Mouse (Mus musculus) limb, embryonic 14.5 days (tissue): Measurements from ENCODE around the gene Birc6. TPM values are rescaled to one million over a fixed set of nuclear protein-coding genes. Genes with fewer than 3 reads are reported as not detected.

ENCODE experiments used
- ATAC-seq: fragments of 200-750 bp; cut with Nextera tagmentation; 2 replicates; pipeline ENCODE4 v1.8.0; 2017; ENCODE audit warnings: low read depth, moderate number of reproducible peaks, moderate TSS enrichment; ENCODE audit not compliant: low FRiP score
- DNase-seq: peaks from one replicate; pipeline ENCODE4 v3.0.0-alpha.2; 2015; ENCODE audit warnings: low spot score
- H3K27ac ChIP-seq: fragments of 300-500 bp; sonication (generic); replicated peaks from 2 replicates; pipeline ENCODE4 v1.5.1; 2014; ENCODE audit warnings: low read depth, mild to moderate bottlenecking, low read length, moderate library complexity, mixed read lengths
- H3K27me3 ChIP-seq: fragments of 300-500 bp; sonication (generic); 2 replicates; pipeline ENCODE4 v1.6.1; 2014; ENCODE audit warnings: low read length, mixed read lengths; ENCODE audit not compliant: control insufficient read depth, insufficient read depth
- H3K36me3 ChIP-seq: fragments of 300-500 bp; sonication (generic); 2 replicates; pipeline ENCODE4 v1.6.1; 2014; ENCODE audit warnings: mild to moderate bottlenecking, low read length, moderate library complexity, mixed read lengths; ENCODE audit not compliant: control insufficient read depth, insufficient read depth
- H3K4me1 ChIP-seq: fragments of 300-500 bp; sonication (generic); 2 replicates; pipeline ENCODE4 v1.6.1; 2014; ENCODE audit warnings: antibody characterized with exemption, low read length, mixed read lengths; ENCODE audit not compliant: control insufficient read depth, insufficient read depth
- H3K4me2 ChIP-seq: fragments of 300-500 bp; sonication (generic); replicated peaks from 2 replicates; pipeline ENCODE4 v1.6.1; 2014; ENCODE audit warnings: low read depth, mild to moderate bottlenecking, low read length, moderate library complexity; ENCODE audit not compliant: severe bottlenecking
- H3K4me3 ChIP-seq: fragments of 300-500 bp; sonication (generic); replicated peaks from 2 replicates; pipeline ENCODE4 v1.5.1; 2014; ENCODE audit warnings: low read length
- H3K9ac ChIP-seq: fragments of 300-500 bp; sonication (generic); 2 replicates; pipeline ENCODE4 v1.6.1; 2014; ENCODE audit warnings: mild to moderate bottlenecking, low read depth, low read length, moderate library complexity; ENCODE audit not compliant: severe bottlenecking
- H3K9me3 ChIP-seq: fragments of 300-500 bp; sonication (generic); 2 replicates; pipeline ENCODE4 v1.6.1; 2016; ENCODE audit warnings: low read length; ENCODE audit not compliant: control insufficient read depth
- POLR2A ChIP-seq: fragments of 200-500 bp; IDR thresholded peaks from 2 replicates; pipeline ENCODE4 v1.8.0; 2012; ENCODE audit warnings: inconsistent platforms, mild to moderate bottlenecking, moderate library complexity, borderline replicate concordance; ENCODE audit not compliant: insufficient read depth, insufficient read length; ENCODE audit errors: extremely low read depth
- WGBS: fragments of 180-500 bp; shearing (Covaris S2); extraction: QIAGEN DNeasy Blood & Tissue Kit; methylation state at CpG from one replicate; pipeline ENCODE4 v1.1.7; 2014; 5-methylcytosine and 5-hydroxymethylcytosine counted together
- polyA plus RNA-seq, 2 experiments: library from polyadenylated mRNA; depleted of rRNA in 1 of 2; stranded (reverse) in 1 of 2; unstranded in 1 of 2; fragments of >200 nt; fragmentation: Nextera tagmentation in 1 of 2; extraction: Ambion mirVana in 1 of 2; gene quantifications; 2 replicates each; pipeline versions ENCODE4 v1.2.1 to v1.2.3; 2012 to 2014

Gene Birc6
- polyA plus RNA-seq (2012; rRNA removed) (96.5 and 119 TPM in 2 replicates), polyA plus RNA-seq (2014; fragmentation: Nextera tagmentation; extraction: Ambion mirVana) (87.3 and 98.7 TPM in 2 replicates)

DNA sequence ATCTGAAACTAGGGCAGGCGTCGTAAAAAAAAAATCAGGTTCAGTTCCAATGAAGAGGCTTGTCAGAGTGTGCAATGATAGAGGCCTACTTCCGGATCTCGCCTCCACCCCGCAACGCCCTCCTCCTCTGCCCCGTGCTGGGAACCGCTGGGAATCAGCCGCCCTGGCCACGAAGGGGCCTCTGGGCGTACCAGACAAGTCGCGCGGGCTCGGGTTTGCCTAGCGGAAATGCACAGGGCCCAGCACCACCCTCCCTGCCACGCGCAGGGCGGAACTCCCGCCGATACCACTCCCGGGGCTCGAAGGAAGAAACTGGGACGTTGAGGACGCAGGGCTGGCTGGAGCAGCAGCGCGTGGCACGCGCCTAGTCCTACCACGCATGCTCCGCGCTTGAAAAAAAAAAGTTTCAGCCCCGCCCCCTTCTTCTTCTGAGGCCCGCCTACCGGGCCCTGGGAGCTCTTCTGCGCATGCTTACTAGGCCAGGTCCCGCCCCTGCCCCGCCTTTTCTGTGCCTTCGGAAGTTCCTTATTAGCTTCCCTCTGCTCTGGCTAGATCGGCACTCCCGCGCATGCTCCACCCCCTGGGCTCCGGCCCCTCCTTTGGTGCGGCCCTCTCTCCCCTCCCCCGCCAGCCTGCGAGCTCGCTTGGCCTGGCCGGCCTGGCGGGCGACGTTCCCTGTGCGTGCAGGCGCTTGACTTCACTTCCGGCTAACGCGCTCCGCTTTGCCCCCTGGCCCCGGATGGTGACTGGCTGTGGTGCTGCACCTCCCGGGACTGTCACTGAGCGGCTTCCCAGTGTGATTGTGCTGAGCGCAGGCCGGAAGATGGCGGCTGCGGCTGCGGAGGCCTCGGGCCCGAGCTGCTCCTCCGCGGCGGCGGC is at the start of gene Birc6:
Gene Birc6, plus strand, starts transcription at position 567 of the 879 bp plus-strand sequence.
- Histone ChIP-seq H3K4me2 (peak within 1 kb of the TSS; percentile 68), H3K36me3 (no peaks in the 10 kb centered on the region), H3K4me3 (peak within 1 kb of the TSS; percentile 79), H3K27me3 (no peaks in the 10 kb centered on the region), H3K27ac (peak within 1 kb of the TSS; percentile 94), H3K4me1 (peaks cover 23% of the 10 kb centered on the region), H3K9ac (peak within 1 kb of the TSS; percentile 96), H3K9me3 (peaks cover under 1% of the 10 kb centered on the region; the same call in 1 of the 2 replicates)
- ATAC-seq = peak; percentile 96
- peak; percentile 99 for DNase-seq
- TF ChIP-seq POLR2A = peak; percentile 97
- under 1% methylated on average over 64 of the region's 71 CpGs for WGBS

GRCm38 (mm10) chr17:74480361-74481069 is 47.6 kb upstream of the Birc6 start:
- Histone ChIP-seq H3K9me3 (no peaks in the 10 kb centered on the region), H3K9ac (no peak overlapping the region), H3K36me3 (no peaks in the 10 kb centered on the region), H3K4me1 (no peaks in the 10 kb centered on the region), H3K27ac (no peak overlapping the region), H3K27me3 (no peaks in the 10 kb centered on the region), H3K4me2 (no peak overlapping the region), H3K4me3 (no peak overlapping the region)
- WGBS = 83% methylated on average over 14 of the region's 14 CpGs
- TF ChIP-seq POLR2A = no peak
- no peak for ATAC-seq
- DNase-seq = no peak

DNA sequence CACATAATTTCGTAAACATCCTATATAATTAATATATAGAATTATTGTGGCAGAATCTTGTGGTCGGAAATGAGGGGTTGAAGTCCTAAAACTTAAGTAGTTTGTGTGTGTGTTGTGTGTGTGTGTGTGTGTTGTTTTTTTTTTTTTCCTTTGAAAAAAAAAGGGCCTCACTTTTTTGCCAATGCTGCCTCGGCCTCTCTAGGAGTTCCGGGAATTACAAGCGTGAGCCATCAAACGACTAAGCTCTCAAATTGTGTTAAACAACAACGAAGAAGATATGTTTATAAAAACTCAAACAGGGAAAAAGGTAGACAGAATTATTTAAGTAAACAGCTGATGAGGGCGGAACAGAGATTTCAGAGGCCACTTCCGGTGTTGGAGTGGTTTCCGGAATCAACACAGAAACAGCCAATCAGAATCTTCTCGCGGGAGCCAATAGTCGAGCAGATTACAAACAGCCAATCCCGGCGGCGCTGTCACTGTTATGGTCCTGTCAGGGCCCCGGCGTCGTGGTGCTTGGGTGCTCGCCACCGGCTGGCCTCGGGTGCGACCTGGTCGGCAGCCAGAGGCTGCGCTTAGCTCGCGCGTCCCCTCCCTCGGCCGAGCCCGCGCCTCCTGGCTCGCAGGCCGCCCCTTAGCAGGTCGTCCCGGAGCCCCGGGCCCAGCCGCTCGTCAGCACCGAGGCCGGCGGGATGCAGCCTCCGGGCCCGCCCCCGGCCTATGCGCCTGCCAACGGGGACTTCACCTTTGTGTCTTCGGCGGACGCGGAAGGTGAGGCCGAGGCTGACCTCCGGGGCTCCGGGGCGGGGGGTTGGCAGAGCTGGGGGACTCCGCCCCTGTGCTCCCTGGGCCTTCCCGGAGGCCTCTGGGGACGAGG is 38.8 kb upstream of the Birc6 start, which contains the start of gene Yipf4:
Gene Yipf4, plus strand, starts transcription at position 470 of the 877 bp plus-strand sequence.
- peaks cover 14% of the 10 kb centered on the region for H3K36me3 ChIP-seq
- ATAC-seq = peak; percentile 98
- WGBS = 4% methylated on average over 57 of the region's 58 CpGs
- H3K27me3 ChIP-seq = no peaks in the 10 kb centered on the region
- peak; percentile 66; the same call in 1 of the 2 replicates for TF ChIP-seq POLR2A
- 0 out of 2 replicates have a peak, but pooled peaks cover 5% of the 10 kb centered on the region for H3K4me1 ChIP-seq
- no peaks in the 10 kb centered on the region for H3K9me3 ChIP-seq
- DNase-seq = peak; percentile 99
- peak within 1 kb of the TSS; percentile 54 for H3K4me2 ChIP-seq
- H3K9ac ChIP-seq = peak within 1 kb of the TSS; percentile 91
- H3K4me3 ChIP-seq = peak within 1 kb of the TSS; percentile 98
- H3K27ac ChIP-seq = peak within 1 kb of the TSS; percentile 77

DNA sequence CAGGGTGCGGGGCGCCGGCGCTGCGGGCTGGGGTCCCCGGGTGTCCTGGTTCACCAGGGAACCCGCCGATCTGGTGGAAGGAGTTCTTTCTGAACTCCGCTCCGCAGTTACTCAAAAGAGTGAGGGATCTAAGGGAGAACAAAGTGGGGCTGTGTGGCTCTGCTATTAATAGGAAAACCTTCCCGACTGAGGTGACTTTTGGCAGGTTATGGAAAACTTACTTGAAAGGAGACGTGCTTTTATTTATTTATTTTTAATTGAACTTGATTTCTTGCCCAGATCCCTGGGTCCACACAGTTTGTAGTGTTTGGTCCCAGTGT is 38.2 kb upstream of the Birc6 start:
- Histone ChIP-seq H3K36me3 (peaks cover 20% of the 10 kb centered on the region), H3K4me2 (peak overlapping the region; percentile 54), H3K9me3 (no peaks in the 10 kb centered on the region), H3K4me1 (0 out of 2 replicates have a peak, but pooled peaks cover 5% of the 10 kb centered on the region), H3K27me3 (no peaks in the 10 kb centered on the region), H3K27ac (peak overlapping the region; percentile 77), H3K4me3 (peak overlapping the region; percentile 98), H3K9ac (peak overlapping the region; percentile 91)
- WGBS = 0% methylated on average over 12 of the region's 12 CpGs
- no peak for ATAC-seq
- TF ChIP-seq POLR2A = no peak
- peak; percentile 9 for DNase-seq
